Mouse (Mus musculus) Muller cell, postnatal 12 days (primary cell): ENCODE results near the gene Iqsec1.

ENCODE experiments used
- DNase-seq: peaks from one replicate; pipeline ENCODE4 v3.0.0-alpha.2; 2015; ENCODE audit errors: inconsistent ontology term

Gene Iqsec1

DNA sequence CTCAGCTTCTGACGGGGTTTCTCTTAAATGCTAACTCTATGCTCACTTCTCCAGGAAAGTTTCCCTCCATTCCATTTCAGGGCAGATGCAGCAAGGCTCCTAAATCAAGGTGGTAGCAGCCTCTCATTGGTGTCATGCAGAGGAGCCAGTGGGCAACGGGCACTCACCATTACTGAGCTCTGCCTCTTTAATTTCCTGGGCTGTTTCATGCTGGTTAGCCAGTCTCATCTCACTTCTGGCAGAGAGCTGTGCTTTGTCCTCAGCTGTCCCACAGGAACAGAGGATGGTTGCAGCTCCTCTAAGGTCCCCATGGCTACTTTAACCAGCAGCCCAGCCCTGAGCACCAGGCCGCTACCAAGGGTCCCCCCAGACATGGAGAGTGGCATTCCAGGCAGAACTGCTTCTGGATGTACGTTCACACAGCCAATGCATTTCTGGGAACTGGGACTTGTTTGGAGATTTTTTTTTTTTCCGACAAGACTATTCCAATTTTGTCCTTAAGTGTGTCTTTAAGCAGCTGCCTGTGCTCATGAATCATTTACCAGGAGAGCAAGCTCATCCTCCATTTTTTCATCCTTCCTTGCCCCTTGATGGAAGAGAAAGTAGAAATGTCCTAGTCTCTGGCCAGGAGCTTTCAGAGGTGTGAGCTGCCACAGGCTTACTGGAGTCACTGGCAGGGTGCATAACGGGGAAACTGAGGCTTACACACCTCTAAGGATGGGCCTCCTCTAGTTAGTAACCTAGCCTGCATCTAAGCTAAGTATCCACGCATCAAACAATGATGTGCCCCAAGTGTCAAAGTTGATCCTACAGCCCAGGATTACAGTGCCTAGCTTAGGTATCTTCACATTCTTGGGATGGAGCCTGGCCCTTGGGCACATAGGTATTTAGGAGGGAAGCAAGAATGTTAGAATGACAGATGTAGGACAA lies 98.9 kb downstream of the Iqsec1 start:
- DNase-seq: no peak

GRCm38 (mm10) chr6:90887024-90887775 lies 101.3 kb downstream of the Iqsec1 start:
- DNase-seq: no peak

- no peak for DNase-seq
These were observed 102.9 kb downstream of the Iqsec1 start for GRCm38 (mm10) chr6:90885626-90886025.

DNA sequence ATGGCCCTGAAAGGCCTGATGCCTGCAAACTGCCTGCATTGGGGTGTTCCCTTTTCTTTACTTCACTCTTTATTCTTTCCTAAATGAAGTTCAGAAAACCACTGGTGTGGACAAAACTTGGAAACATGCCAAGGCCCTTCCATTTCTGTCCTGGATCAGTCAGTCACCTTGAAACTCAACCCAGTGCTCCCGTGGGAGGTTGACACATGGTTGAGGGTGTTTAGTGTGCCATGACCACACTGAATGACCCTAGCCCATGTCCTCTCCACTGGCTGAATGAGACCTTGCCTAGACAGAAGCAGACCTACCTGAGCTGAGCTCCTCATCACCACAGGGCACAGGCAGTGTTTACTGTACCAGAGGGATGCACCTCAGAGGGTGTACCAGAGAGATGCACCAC lies 103.9 kb downstream of the Iqsec1 start:
- no peak for DNase-seq

- no peak for DNase-seq
These were observed 107.5 kb downstream of the Iqsec1 start for GRCm38 (mm10) chr6:90880975-90881374.

- DNase-seq: no peak
These were observed 108.1 kb downstream of the Iqsec1 start for GRCm38 (mm10) chr6:90880404-90880803.

GRCm38 (mm10) chr6:90871581-90871980 lies 116.9 kb downstream of the Iqsec1 start:
- DNase-seq: no peak

GRCm38 (mm10) chr6:90868033-90868432 lies 120.5 kb downstream of the Iqsec1 start:
- no peak for DNase-seq

DNA sequence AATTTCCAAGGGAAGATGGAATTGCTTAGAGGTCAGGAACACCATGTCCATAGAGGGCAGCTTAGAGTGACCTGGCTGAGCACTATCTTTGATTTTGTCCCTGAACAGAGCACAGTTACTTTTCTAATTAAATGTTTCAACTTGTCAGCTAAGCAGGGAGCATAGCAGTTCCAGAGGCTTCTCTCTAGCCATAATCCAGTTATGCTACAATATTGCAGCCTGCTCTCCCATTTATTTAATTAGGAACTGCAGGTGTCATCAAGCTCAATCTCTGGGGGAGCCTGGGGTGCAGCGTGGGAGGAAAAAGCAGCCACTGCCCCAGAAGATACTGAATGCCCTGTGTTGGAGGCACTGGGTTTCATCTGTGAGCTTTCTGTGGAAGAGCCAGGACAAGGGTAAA lies 127.1 kb downstream of the Iqsec1 start:
- no peak for DNase-seq

DNA sequence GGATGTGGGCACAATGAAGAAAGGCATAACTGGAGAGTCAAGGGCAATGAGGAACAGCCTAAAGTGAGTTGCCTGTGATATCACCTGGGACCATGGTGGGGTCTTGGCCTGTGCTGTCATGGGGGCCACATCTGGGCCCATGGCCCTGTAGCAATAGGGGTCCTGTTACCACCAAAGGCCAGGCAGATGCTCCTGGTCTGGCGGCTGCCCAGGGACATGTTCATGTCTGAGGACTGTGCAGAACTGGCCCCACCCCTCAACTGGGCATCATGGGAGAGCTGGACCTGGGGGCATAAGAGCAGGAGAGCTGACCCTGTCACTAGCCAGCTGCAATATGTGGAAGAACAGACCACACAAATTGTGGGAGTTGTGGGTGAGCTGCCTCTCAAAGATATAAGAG lies 130.6 kb downstream of the Iqsec1 start:
- no peak for DNase-seq

GRCm38 (mm10) chr6:90852360-90852759 lies 136.1 kb downstream of the Iqsec1 start:
- no peak for DNase-seq

GRCm38 (mm10) chr6:90848068-90848467 lies 140.4 kb downstream of the Iqsec1 start:
- no peak for DNase-seq

DNA sequence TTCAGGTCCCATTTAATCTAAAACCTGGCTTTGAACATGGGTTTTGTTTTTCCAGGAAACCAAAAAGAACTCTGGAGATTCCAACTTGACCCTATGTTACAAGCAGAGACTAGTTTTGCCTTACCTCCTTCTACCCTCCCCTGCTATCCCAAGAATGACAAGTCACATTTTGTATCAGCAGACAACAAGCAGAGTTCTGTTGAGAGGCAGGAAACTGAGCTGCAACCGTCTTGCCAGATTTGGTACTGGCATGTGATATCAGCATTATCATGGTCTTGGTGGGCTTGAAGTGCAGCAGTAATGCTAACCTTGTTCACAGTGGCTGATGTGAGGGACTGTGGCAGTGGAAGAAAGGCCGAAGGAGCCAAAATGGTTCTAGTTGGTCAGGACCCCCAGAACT lies 141.0 kb downstream of the Iqsec1 start:
- no peak for DNase-seq

DNA sequence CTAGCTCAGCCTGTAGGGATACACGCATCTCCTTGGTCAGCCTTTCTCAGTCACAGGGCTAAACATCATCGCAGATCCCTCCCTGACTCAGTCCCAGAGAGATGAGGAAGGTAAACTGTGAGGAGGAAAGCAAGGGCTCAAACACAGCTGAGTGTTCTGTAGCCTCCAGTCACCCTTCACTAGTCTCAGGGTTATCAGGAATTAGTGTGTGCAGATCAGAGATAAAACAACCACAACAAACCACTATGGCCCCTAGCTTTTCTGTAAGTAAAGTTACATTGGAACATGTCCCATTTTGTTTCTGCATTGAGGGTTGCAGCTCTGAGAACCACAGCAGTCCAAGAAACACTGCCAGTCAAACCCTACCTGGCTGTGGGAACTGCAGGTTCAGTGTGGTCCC lies 148.5 kb downstream of the Iqsec1 start:
- no peak for DNase-seq

DNA sequence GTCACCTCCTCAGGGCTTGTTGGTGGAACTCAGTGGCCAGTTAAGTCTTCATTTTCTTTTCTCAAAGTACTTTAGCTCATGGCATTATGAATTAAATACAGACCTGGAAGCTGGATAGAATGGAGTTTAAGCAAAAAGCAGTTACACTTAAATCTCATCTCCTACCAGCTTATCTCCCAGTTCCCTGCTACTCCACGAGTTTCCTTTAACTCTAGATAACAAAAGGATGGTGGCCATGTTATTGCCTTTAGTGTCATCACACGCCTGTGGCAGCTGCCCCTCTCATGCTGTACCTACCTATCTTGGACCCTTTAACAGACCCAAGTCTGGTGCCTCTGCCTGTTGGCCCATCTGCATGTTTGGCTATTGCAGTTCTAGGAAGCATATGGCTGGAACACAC lies 151.7 kb downstream of the Iqsec1 start:
- no peak for DNase-seq

DNA sequence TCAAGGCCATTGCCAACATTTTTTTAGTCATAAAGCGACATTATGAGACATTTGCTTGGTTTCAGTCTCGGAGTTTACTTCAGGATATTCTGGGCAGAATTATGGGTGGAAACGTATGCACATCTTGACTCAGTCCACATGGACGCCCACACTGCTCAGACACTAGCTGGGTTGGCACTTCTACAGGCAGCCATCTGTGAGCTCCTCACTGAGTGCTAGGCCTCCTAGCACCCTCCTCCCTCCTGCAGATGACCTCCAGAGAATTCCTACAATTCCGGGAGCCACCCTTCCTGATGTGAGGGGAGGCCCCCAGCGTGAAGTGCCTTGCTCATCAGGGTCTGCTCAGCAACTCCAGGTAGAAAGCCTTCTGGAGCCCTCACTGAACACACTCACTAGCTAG lies 158.9 kb downstream of the Iqsec1 start:
- DNase-seq: no peak

DNA sequence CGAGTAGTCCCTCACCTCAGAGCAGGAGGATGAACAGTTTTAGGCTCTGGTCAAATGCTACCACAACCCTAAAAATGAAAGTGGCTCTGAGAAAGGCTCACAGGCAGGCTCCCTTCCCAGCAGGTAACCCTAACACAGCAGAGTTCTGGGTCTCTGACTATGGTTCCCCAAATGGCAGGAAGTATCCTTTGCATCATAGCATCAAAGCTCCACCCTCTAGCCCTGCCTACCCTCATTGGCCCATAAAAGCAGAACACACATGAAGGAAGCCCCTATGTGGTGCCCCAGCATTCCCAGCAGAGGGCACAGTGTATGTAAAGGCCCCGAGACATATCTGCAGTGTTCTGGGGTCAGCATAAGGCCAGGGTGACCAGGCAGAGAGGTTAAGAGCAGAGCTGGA lies 163.4 kb downstream of the Iqsec1 start:
- DNase-seq: no peak

- DNase-seq: no peak
These were observed 165.2 kb downstream of the Iqsec1 start for GRCm38 (mm10) chr6:90823322-90823721.

- no peak for DNase-seq
These were observed 166.4 kb downstream of the Iqsec1 start for GRCm38 (mm10) chr6:90821916-90822602.

DNA sequence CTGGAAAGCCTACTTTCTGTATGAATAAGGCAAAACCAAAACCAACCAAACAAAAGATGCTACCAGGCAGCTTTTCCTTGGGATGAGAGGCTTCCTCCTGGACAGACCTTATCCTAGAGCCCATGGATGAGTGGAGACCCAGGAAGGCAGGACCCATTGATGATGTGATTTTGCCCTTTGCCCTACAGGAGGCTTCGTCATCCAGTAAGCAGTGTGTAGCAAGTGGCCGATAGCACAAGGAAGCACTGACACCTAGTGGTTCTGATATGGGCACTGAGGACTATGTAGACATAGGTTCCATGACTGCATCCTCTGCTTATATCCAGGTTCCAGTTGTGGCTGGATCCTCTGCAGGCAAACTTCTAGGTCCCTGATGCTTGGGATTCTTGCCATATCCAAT lies 168.6 kb downstream of the Iqsec1 start:
- no peak for DNase-seq

GRCm38 (mm10) chr6:90818956-90819355 lies 169.5 kb downstream of the Iqsec1 start:
- peak; percentile 32 for DNase-seq

DNA sequence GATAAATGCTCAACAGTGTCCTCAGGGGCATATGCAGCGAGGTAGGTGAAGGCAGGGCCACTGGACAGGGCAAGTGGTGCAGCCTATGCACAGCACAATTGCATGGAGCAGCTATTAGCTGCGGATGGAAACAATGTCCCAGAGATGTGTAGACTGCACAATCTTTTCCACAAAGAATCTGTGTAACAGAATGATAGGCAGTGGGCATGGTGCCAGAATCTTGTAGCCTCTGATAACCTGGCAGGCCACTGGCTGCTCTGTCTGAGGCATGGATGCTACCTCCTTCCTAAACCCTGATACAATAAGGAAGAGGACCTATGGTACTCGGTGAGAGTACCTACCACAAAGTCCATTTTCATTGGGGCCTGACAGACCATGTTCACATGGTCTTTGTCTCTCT lies 171.9 kb downstream of the Iqsec1 start:
- DNase-seq: no peak
